Mouse (Mus musculus): ENCODE measurements at regions not wholly inside any gene's neighbourhood (a gene's known extent, or its start where the extent isn't known, plus 50 kb on each side); places are given as distances from the start of the nearest gene placed in this dataset.

DNA sequence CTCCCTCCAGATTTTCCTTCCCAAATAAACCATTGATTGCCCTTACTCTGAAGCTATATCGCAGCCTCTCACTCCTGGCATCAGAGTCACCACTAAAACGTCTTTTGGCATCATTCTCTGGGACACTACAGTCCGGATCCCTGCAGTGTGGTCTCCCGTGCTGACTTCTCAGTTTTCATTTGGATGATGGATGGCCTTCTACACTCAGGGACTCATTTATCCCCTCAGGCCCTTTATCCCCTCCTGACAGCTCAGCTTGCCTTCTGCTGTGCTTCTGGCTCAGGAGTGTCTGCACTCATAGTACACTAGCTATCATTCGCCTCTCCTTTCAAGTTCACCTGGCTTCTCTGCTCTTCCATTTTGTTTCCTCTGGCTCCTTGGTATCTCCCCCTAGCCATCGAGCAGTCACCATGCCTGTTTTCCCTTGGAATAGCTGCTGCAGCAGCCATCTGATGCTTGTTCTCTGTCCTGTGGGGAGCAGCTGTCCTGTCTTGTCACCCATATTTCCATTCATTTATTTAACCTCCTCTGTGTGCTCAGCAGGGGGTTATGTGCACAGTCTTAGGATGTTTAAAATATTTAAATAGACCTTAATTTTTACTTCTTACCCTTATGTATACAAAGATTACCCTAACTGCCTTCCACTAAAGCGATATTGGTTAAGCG, 263.7 kb downstream of the Foxo1 start:
- Histone ChIP-seq H3K4me3 (no peak overlapping the region), H3K4me1 (peaks cover 35% of the 10 kb centered on the region), H3K9me3 (no peaks in the 10 kb centered on the region), H3K27ac (replicated peaks) (no peak overlapping the region), H3K27me3 (replicated peaks; ENCODE audit: low read depth, poor library complexity, severe bottlenecking) (no peaks in the 10 kb centered on the region; the same call in 1 of the 2 replicates), H3K36me3 (replicated peaks) (no peaks in the 10 kb centered on the region)
- DNase-seq (ENCODE audit: low spot score), result no peak
- WGBS, result 64% methylated on average over 8 of the region's 8 CpGs

- Histone ChIP-seq H3K27me3 (replicated peaks; ENCODE audit: low read depth, poor library complexity, severe bottlenecking) (no peaks in the 10 kb centered on the region; the same call in 1 of the 2 replicates), H3K36me3 (replicated peaks) (no peaks in the 10 kb centered on the region), H3K4me3 (no peak overlapping the region), H3K4me1 (peaks cover 29% of the 10 kb centered on the region), H3K9me3 (no peaks in the 10 kb centered on the region), H3K27ac (replicated peaks) (no peak overlapping the region)
- WGBS, result 88% methylated on average over 7 of the region's 7 CpGs
- no peak for DNase-seq (ENCODE audit: low spot score)
Measured at GRCm38 (mm10) chr3:52530406-52530970, 262.4 kb downstream of the Foxo1 start.

GRCm38 (mm10) chr3:52529136-52529535, 261.0 kb downstream of the Foxo1 start:
- 69% methylated on average over 6 of the region's 6 CpGs for WGBS
- peaks cover 22% of the 10 kb centered on the region for H3K4me1 ChIP-seq

DNA sequence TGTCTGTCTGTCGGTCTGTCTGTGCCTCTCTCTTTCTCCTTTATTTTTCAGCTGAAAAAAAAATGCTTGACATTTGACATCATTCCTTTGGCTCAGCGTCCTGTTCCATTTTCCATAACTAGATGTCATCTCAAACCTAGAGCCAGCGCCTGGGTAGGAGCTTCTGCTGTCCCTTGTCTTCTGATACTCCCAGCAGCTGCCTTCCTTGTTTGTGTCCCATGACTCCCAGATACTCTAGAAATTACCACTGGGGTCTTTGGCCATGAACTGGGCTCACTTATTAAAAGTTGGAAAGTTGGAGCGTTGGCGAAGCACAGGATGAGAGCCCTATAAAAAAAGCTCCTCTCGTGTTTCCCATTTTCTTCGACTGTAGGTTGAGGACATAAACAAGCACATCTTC, 260.4 kb downstream of the Foxo1 start:
- no peaks in the 10 kb centered on the region for H3K36me3 ChIP-seq (replicated peaks)
- H3K9me3 ChIP-seq, result no peaks in the 10 kb centered on the region
- no peaks in the 10 kb centered on the region; the same call in 1 of the 2 replicates for H3K27me3 ChIP-seq (replicated peaks; ENCODE audit: low read depth, poor library complexity, severe bottlenecking)
- DNase-seq (ENCODE audit: low spot score), result no peak
- H3K4me1 ChIP-seq, result peaks cover 22% of the 10 kb centered on the region
- H3K4me3 ChIP-seq, result no peak overlapping the region
- no peak overlapping the region for H3K27ac ChIP-seq (replicated peaks)
- 76% methylated on average over 7 of the region's 7 CpGs for WGBS

More at GRCm38 (mm10) chr3:52529136-52529535, 261.0 kb downstream of the Foxo1 start:
- H3K4me3 ChIP-seq, result no peak overlapping the region
- DNase-seq (ENCODE audit: low spot score), result no peak
- no peak overlapping the region for H3K27ac ChIP-seq (replicated peaks)
- H3K36me3 ChIP-seq (replicated peaks), result no peaks in the 10 kb centered on the region
- no peaks in the 10 kb centered on the region for H3K9me3 ChIP-seq
- H3K27me3 ChIP-seq (replicated peaks; ENCODE audit: low read depth, poor library complexity, severe bottlenecking), result no peaks in the 10 kb centered on the region; the same call in 1 of the 2 replicates

- no peak overlapping the region for H3K27ac ChIP-seq (replicated peaks)
- no peaks in the 10 kb centered on the region for H3K36me3 ChIP-seq (replicated peaks)
- WGBS, result 23% methylated on average over 3 of the region's 3 CpGs
- H3K4me1 ChIP-seq, result peaks cover 22% of the 10 kb centered on the region
- no peaks in the 10 kb centered on the region for H3K9me3 ChIP-seq
- no peaks in the 10 kb centered on the region; the same call in 1 of the 2 replicates for H3K27me3 ChIP-seq (replicated peaks; ENCODE audit: low read depth, poor library complexity, severe bottlenecking)
- DNase-seq (ENCODE audit: low spot score), result no peak
- no peak overlapping the region for H3K4me3 ChIP-seq
Measured at GRCm38 (mm10) chr3:52527781-52528180, 259.6 kb downstream of the Foxo1 start.

DNA sequence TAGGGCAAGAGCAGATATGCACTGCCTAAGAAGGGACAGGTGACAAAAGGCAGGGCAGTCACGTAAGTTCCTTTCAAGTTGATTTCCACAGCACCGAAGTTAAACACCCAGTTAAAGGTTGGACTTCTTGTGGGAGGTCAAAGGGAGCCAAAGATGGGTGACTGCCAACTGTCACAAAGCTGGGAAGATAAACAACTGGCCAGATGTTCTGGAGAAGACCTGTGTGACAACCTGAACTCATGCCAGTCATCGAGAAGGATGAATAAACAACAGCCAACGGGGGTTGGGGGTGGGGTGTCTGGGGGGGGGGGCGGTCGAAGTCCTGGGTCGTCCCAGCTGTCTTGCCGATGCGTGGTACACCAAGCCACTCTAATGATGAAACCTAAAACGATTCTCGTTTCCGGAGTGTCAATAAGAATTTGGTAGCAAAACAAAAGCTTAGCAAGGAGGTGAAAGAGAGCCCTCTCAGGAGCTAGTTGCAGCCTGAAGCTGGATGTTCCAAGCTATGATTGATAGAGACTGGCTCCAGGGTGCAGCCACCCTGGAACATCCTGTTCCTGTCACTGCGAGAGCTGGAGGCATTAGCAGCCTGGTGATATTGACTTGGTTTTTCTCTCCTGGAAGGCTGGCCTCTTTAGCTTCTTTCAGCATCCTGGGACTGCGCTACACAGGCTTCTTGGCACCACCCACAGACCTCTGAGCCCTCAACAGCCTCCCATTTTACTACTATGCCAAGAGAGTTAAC, 259.0 kb downstream of the Foxo1 start:
- no peaks in the 10 kb centered on the region for H3K9me3 ChIP-seq
- H3K27ac ChIP-seq (replicated peaks), result no peak overlapping the region
- no peak overlapping the region for H3K4me3 ChIP-seq
- H3K4me1 ChIP-seq, result peaks cover 22% of the 10 kb centered on the region
- WGBS, result 43% methylated on average over 14 of the region's 14 CpGs
- no peaks in the 10 kb centered on the region for H3K36me3 ChIP-seq (replicated peaks)
- no peaks in the 10 kb centered on the region; the same call in 1 of the 2 replicates for H3K27me3 ChIP-seq (replicated peaks; ENCODE audit: low read depth, poor library complexity, severe bottlenecking)
- DNase-seq (ENCODE audit: low spot score), result no peak

GRCm38 (mm10) chr3:52522886-52523285, 254.8 kb downstream of the Foxo1 start:
- DNase-seq (ENCODE audit: low spot score), result no peak
- Histone ChIP-seq H3K4me1 (peaks cover 8% of the 10 kb centered on the region), H3K4me3 (no peak overlapping the region), H3K27ac (replicated peaks) (no peak overlapping the region), H3K27me3 (replicated peaks; ENCODE audit: low read depth, poor library complexity, severe bottlenecking) (no peaks in the 10 kb centered on the region), H3K36me3 (replicated peaks) (no peaks in the 10 kb centered on the region), H3K9me3 (no peaks in the 10 kb centered on the region)
- WGBS, result 89% methylated on average over 12 of the region's 12 CpGs

- H3K27ac ChIP-seq (replicated peaks), result no peak overlapping the region
- H3K36me3 ChIP-seq (replicated peaks), result no peaks in the 10 kb centered on the region
- H3K4me1 ChIP-seq, result no peaks in the 10 kb centered on the region
- no peaks in the 10 kb centered on the region for H3K9me3 ChIP-seq
- 68% methylated on average over 4 of the region's 4 CpGs for WGBS
- no peak for DNase-seq (ENCODE audit: low spot score)
- H3K27me3 ChIP-seq (replicated peaks; ENCODE audit: low read depth, poor library complexity, severe bottlenecking), result no peaks in the 10 kb centered on the region
- no peak overlapping the region for H3K4me3 ChIP-seq
Measured at GRCm38 (mm10) chr3:52520609-52520947, 252.4 kb downstream of the Foxo1 start.

DNA sequence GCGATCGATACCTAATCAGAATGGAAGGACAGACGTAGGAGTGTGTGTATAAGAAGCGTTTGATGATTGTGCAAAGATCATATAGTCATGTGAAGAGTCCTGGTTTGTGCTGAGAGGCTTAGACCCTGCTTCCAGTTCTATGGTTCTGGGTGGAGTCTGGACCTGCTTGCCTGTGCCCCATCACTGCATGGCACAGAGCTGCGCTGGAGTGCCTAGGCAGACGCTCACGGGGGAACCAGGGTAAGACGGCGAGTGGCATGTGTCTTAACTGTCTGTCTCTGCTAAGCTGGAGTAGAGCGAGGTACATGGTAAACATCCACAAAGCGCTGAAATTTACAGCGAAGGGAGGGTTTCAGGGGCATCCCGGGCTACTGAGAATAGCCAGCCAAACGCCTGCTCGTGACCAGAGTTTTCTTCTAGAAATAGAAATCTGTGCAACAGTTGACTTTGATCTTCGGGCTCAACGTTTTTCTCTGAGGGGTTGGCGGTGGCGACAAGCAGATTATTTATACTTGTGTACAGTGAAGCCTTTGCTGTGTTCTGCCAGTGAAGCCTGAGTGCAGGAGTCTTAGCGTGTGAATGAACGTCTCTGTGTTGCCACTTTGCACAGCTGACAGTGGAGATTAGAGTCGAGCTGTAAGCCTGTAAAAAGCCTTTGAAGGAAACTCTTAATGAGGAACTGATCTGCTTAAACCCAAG, 251.9 kb downstream of the Foxo1 start:
- Histone ChIP-seq H3K27ac (replicated peaks) (no peak overlapping the region), H3K27me3 (replicated peaks; ENCODE audit: low read depth, poor library complexity, severe bottlenecking) (no peaks in the 10 kb centered on the region), H3K4me1 (no peaks in the 10 kb centered on the region), H3K9me3 (no peaks in the 10 kb centered on the region), H3K4me3 (no peak overlapping the region), H3K36me3 (replicated peaks) (no peaks in the 10 kb centered on the region)
- no peak for DNase-seq (ENCODE audit: low spot score)
- WGBS, result 82% methylated on average over 22 of the region's 22 CpGs

DNA sequence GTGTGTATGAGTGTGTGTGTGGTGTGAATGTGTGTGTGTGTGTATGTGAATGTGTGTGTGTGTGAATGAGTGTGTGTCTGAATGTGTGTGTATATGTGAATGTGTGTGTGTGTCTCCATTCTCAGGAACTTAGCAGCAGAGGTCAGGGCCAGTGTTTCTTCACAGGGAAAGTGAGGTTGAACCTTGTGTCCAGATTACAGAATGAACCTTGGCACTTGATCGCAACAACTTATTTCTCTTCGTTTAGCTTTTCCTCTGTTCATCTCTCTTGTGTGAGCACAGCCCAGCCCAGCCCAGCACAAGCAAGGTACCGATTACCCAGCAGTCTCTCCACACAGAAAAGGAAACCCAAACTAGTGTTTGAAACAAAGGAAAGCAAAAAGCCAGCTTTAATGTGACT, 249.7 kb downstream of the Foxo1 start:
- H3K4me3 ChIP-seq, result no peak overlapping the region

DNA sequence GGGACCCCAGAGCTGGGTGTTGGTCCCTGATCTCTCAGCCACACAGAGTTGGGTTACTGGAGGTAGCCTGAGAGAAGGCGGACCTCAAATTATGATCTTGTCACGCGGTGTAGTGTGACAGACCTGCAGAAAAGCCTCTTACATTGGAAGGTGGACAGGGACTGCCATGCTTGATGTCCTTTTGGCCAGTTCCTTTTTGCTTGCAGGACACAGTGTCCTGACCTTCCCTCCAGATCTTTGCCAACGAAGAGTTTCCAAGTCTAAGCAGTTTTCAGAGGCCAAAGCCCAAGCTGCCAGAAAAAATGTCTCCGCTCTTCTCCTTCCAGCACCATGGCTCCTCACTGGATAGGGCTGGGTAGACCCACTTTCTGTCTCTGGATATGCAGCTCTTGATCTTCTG, 248.6 kb downstream of the Foxo1 start:
- WGBS, result 95% methylated on average over 5 of the region's 5 CpGs
- DNase-seq (ENCODE audit: low spot score), result no peak
- H3K36me3 ChIP-seq (replicated peaks), result no peaks in the 10 kb centered on the region
- H3K27me3 ChIP-seq (replicated peaks; ENCODE audit: low read depth, poor library complexity, severe bottlenecking), result no peaks in the 10 kb centered on the region
- H3K27ac ChIP-seq (replicated peaks), result no peak overlapping the region
- no peak overlapping the region for H3K4me3 ChIP-seq
- H3K9me3 ChIP-seq, result no peaks in the 10 kb centered on the region
- H3K4me1 ChIP-seq, result peaks cover 4% of the 10 kb centered on the region; the same call in 1 of the 2 replicates

More for the DNA sequence above, 249.7 kb downstream of the Foxo1 start:
- H3K4me1 ChIP-seq, result peaks cover 4% of the 10 kb centered on the region; the same call in 1 of the 2 replicates
- WGBS, result 95% methylated on average over 3 of the region's 3 CpGs
- no peak overlapping the region for H3K27ac ChIP-seq (replicated peaks)
- H3K9me3 ChIP-seq, result no peaks in the 10 kb centered on the region
- H3K36me3 ChIP-seq (replicated peaks), result no peaks in the 10 kb centered on the region
- no peak for DNase-seq (ENCODE audit: low spot score)
- H3K27me3 ChIP-seq (replicated peaks; ENCODE audit: low read depth, poor library complexity, severe bottlenecking), result no peaks in the 10 kb centered on the region

DNA sequence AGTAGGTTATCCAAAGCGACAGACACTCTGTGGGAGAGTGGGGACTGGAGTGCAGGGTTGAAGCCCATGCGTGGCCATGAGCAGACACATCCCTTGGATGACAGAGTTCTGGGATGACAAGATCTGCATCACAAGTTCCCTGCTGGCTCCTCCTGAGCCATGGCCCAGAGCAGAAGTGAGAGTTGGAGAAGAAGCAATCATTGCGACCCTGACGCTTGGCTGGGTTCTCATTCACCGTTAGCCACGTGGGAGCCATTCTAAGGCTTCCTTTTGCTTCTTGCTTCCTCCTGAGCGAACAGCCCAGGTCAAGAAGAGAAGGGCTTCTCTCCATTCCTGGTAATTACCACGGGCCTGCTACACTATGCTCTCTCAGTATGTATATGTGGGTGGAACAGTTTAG, 244.6 kb downstream of the Foxo1 start:
- no peaks in the 10 kb centered on the region for H3K36me3 ChIP-seq (replicated peaks)
- H3K27ac ChIP-seq (replicated peaks), result no peak overlapping the region
- no peak overlapping the region for H3K4me3 ChIP-seq
- H3K9me3 ChIP-seq, result peaks cover 5% of the 10 kb centered on the region; the same call in 1 of the 2 replicates
- 84% methylated on average over 8 of the region's 8 CpGs for WGBS
- no peak for DNase-seq (ENCODE audit: low spot score)
- H3K4me1 ChIP-seq, result peaks cover 10% of the 10 kb centered on the region; the same call in 1 of the 2 replicates
- H3K27me3 ChIP-seq (replicated peaks; ENCODE audit: low read depth, poor library complexity, severe bottlenecking), result no peaks in the 10 kb centered on the region
